Mouse (Mus musculus) forebrain, embryonic 13.5 days (tissue): ENCODE results near the gene a. TPM values are rescaled to one million over a fixed set of nuclear protein-coding genes. Genes with fewer than 3 reads are reported as not detected.
A peak's percentile ranks its signal among the peaks of the same experiment; 100 is the strongest.
"Not testable (repeated sequence)": the region's sequence is repeated elsewhere in the genome, so short reads cannot be mapped to it uniquely, and the experiment has no call there.

Source experiments
- ATAC-seq: fragments of 200-750 bp; cut with Nextera tagmentation; 2 replicates; pipeline ENCODE4 v1.8.0; 2017
- H3K27ac ChIP-seq: fragments of 300-500 bp; sonication (generic); 2 replicates; pipeline ENCODE4 v1.5.1; 2015; ENCODE audit warnings: inconsistent platforms, mild to moderate bottlenecking, moderate library complexity
- H3K27me3 ChIP-seq: fragments of 300-500 bp; sonication (generic); 2 replicates; pipeline ENCODE4 v1.6.1; 2015; ENCODE audit warnings: mild to moderate bottlenecking, inconsistent platforms
- H3K36me3 ChIP-seq: fragments of 300-500 bp; sonication (generic); 2 replicates; pipeline ENCODE4 v1.6.1; 2015; ENCODE audit warnings: mild to moderate bottlenecking, inconsistent platforms; ENCODE audit not compliant: poor library complexity, severe bottlenecking
- H3K4me1 ChIP-seq: fragments of 300-500 bp; sonication (generic); 2 replicates; pipeline ENCODE4 v1.6.1; 2015; ENCODE audit warnings: inconsistent platforms
- H3K4me2 ChIP-seq: fragments of 300-500 bp; sonication (generic); 2 replicates; pipeline ENCODE4 v1.6.1; 2015; ENCODE audit warnings: inconsistent platforms, mild to moderate bottlenecking, moderate library complexity
- H3K4me3 ChIP-seq: fragments of 300-500 bp; sonication (generic); 2 replicates; pipeline ENCODE4 v1.5.1; 2015; ENCODE audit warnings: mild to moderate bottlenecking, inconsistent platforms
- H3K9ac ChIP-seq: fragments of 300-500 bp; sonication (generic); 2 replicates; pipeline ENCODE4 v1.6.1; 2015; ENCODE audit warnings: mild to moderate bottlenecking, inconsistent platforms
- H3K9me3 ChIP-seq: fragments of 300-500 bp; sonication (generic); replicated peaks from 2 replicates; pipeline ENCODE4 v1.6.1; 2016; ENCODE audit warnings: inconsistent platforms
- WGBS: fragments of 180-500 bp; shearing (Covaris S2); methylation state at CpG from one replicate; pipeline ENCODE4 v1.1.7; 2015; 5-methylcytosine and 5-hydroxymethylcytosine counted together
- polyA plus RNA-seq: library from polyadenylated mRNA; unstranded; fragments of >200 nt; fragmentation: Nextera tagmentation; extraction: Ambion mirVana; gene quantifications from 2 replicates; pipeline ENCODE4 v1.2.1, GENCODE M21; 2015

Gene a
- polyA plus RNA-seq, 1 experiment from 2014 or later, result 0.49 TPM

- peaks cover 4% of the 10 kb centered on the region for H3K4me1 ChIP-seq
- no peak overlapping the region for H3K9ac ChIP-seq
- 61% methylated on average over 18 of the region's 18 CpGs for WGBS
- no peaks in the 10 kb centered on the region for H3K27me3 ChIP-seq
- no peak overlapping the region for H3K27ac ChIP-seq
- no peaks in the 10 kb centered on the region for H3K9me3 ChIP-seq
- H3K36me3 ChIP-seq, result no peaks in the 10 kb centered on the region
- H3K4me3 ChIP-seq, result no peak overlapping the region
- no peak for ATAC-seq
- no peak overlapping the region for H3K4me2 ChIP-seq
Measured at GRCm38 (mm10) chr2:154971919-154972692, 180.9 kb downstream of the a start.

- no peak overlapping the region for H3K9ac ChIP-seq
- no peak overlapping the region for H3K4me2 ChIP-seq
- no peak overlapping the region for H3K4me3 ChIP-seq
- H3K27ac ChIP-seq, result no peak overlapping the region
- no peak for ATAC-seq
- H3K4me1 ChIP-seq, result peaks cover 4% of the 10 kb centered on the region
- no peaks in the 10 kb centered on the region for H3K27me3 ChIP-seq
- no peaks in the 10 kb centered on the region for H3K36me3 ChIP-seq
- 83% methylated on average over 5 of the region's 5 CpGs for whole genome bisulfite sequencing
- H3K9me3 ChIP-seq, result no peaks in the 10 kb centered on the region
Measured at GRCm38 (mm10) chr2:154972981-154973380, 181.8 kb downstream of the a start.

- Histone ChIP-seq H3K9ac (no peak overlapping the region), H3K9me3 (no peaks in the 10 kb centered on the region), H3K36me3 (no peaks in the 10 kb centered on the region), H3K4me1 (no peaks in the 10 kb centered on the region), H3K4me3 (no peak overlapping the region), H3K4me2 (no peak overlapping the region), H3K27me3 (no peaks in the 10 kb centered on the region), H3K27ac (no peak overlapping the region)
- ATAC-seq, result no peak
- 70% methylated on average over 1 of the region's 1 CpGs for WGBS
Measured at GRCm38 (mm10) chr2:154986609-154987008, 195.4 kb downstream of the a start.

GRCm38 (mm10) chr2:154991411-154991810, 200.2 kb downstream of the a start:
- WGBS, result 85% methylated on average over 8 of the region's 8 CpGs
- H3K27ac ChIP-seq, result no peak overlapping the region

GRCm38 (mm10) chr2:154992083-154992482, 200.9 kb downstream of the a start:
- Histone ChIP-seq H3K4me2 (no peak overlapping the region), H3K36me3 (no peaks in the 10 kb centered on the region), H3K27ac (no peak overlapping the region), H3K9ac (no peak overlapping the region), H3K27me3 (no peaks in the 10 kb centered on the region), H3K4me3 (no peak overlapping the region), H3K9me3 (no peaks in the 10 kb centered on the region), H3K4me1 (no peaks in the 10 kb centered on the region)
- ATAC-seq, result no peak
- 88% methylated on average over 5 of the region's 5 CpGs for WGBS

More at GRCm38 (mm10) chr2:154991411-154991810, 200.2 kb downstream of the a start:
- Histone ChIP-seq H3K4me3 (no peak overlapping the region), H3K4me2 (no peak overlapping the region), H3K36me3 (no peaks in the 10 kb centered on the region), H3K27me3 (no peaks in the 10 kb centered on the region), H3K9me3 (no peaks in the 10 kb centered on the region), H3K4me1 (no peaks in the 10 kb centered on the region), H3K9ac (no peak overlapping the region)
- no peak for ATAC-seq

GRCm38 (mm10) chr2:155005491-155005890, 214.3 kb downstream of the a start:
- H3K4me1 ChIP-seq, result no peaks in the 10 kb centered on the region
- H3K27me3 ChIP-seq, result no peaks in the 10 kb centered on the region
- no peak overlapping the region for H3K4me2 ChIP-seq
- no peaks in the 10 kb centered on the region for H3K9me3 ChIP-seq
- H3K27ac ChIP-seq, result no peak overlapping the region
- no peak for ATAC-seq
- 92% methylated on average over 11 of the region's 11 CpGs for WGBS
- H3K36me3 ChIP-seq, result no peaks in the 10 kb centered on the region
- no peak overlapping the region for H3K4me3 ChIP-seq
- no peak overlapping the region for H3K9ac ChIP-seq

- Histone ChIP-seq H3K27me3 (peaks cover 9% of the 10 kb centered on the region; the same call in 1 of the 2 replicates), H3K36me3 (no peaks in the 10 kb centered on the region), H3K4me3 (no peak overlapping the region), H3K9me3 (no peaks in the 10 kb centered on the region), H3K9ac (no peak overlapping the region), H3K4me2 (no peak overlapping the region), H3K4me1 (no peaks in the 10 kb centered on the region), H3K27ac (no peak overlapping the region)
- ATAC-seq, result no peak
- WGBS, result 57% methylated on average over 3 of the region's 3 CpGs
Measured at GRCm38 (mm10) chr2:155011086-155011656, 220.0 kb downstream of the a start.

- WGBS, result 65% methylated on average over 6 of the region's 6 CpGs
- H3K4me1 ChIP-seq, result no peaks in the 10 kb centered on the region
- no peaks in the 10 kb centered on the region for H3K9me3 ChIP-seq
- H3K36me3 ChIP-seq, result no peaks in the 10 kb centered on the region
- H3K4me2 ChIP-seq, result no peak overlapping the region
- H3K4me3 ChIP-seq, result no peak overlapping the region
- ATAC-seq, result no peak
- no peak overlapping the region for H3K9ac ChIP-seq
- H3K27me3 ChIP-seq, result peaks cover 9% of the 10 kb centered on the region; the same call in 1 of the 2 replicates
- H3K27ac ChIP-seq, result no peak overlapping the region
Measured at GRCm38 (mm10) chr2:155012991-155013390, 221.8 kb downstream of the a start.

- H3K36me3 ChIP-seq, H3K27me3 ChIP-seq, H3K27ac ChIP-seq, H3K9ac ChIP-seq, H3K4me2 ChIP-seq, H3K4me1 ChIP-seq, H3K4me3 ChIP-seq, ATAC-seq, H3K9me3 ChIP-seq: not testable (repeated sequence)
- 13% methylated on average over 8 of the region's 9 CpGs for WGBS
Measured at GRCm38 (mm10) chr2:155016751-155017150, 225.5 kb downstream of the a start.

GRCm38 (mm10) chr2:155018251-155018755, 227.1 kb downstream of the a start, which contains the start of gene Gm14226:
Gene Gm14226 (plus strand): TSS chr2:155018266.
- Histone ChIP-seq H3K4me3 (peak within 1 kb of the TSS; percentile 42), H3K4me2 (peak within 1 kb of the TSS; percentile 73), H3K27ac (peak within 1 kb of the TSS; percentile 93), H3K9ac (peak within 1 kb of the TSS; percentile 75)
- H3K36me3 ChIP-seq, H3K27me3 ChIP-seq, H3K9me3 ChIP-seq, H3K4me1 ChIP-seq, ATAC-seq: not testable (repeated sequence)
- WGBS, result 1% methylated on average over 23 of the region's 26 CpGs

GRCm38 (mm10) chr2:155018762-155019641, 227.8 kb downstream of the a start:
- peak overlapping the region; percentile 75 for H3K9ac ChIP-seq
- H3K27ac ChIP-seq, result peak overlapping the region; percentile 93
- H3K4me1 ChIP-seq, result peaks cover 7% of the 10 kb centered on the region
- H3K9me3 ChIP-seq, result no peaks in the 10 kb centered on the region
- peaks cover 4% of the 10 kb centered on the region; the same call in 1 of the 2 replicates for H3K27me3 ChIP-seq
- peak overlapping the region; percentile 42 for H3K4me3 ChIP-seq
- peak overlapping the region; percentile 73 for H3K4me2 ChIP-seq
- H3K36me3 ChIP-seq, result no peaks in the 10 kb centered on the region
- peak; percentile 96 for ATAC-seq
- under 1% methylated on average over 38 of the region's 38 CpGs for WGBS

- Histone ChIP-seq H3K9ac (peak overlapping the region; percentile 75), H3K27me3 (no peaks in the 10 kb centered on the region), H3K36me3 (no peaks in the 10 kb centered on the region), H3K27ac (peak overlapping the region; percentile 93), H3K4me3 (peak overlapping the region; percentile 42), H3K4me1 (peaks cover 7% of the 10 kb centered on the region), H3K9me3 (no peaks in the 10 kb centered on the region), H3K4me2 (peak overlapping the region; percentile 73)
- peak; percentile 84 for ATAC-seq
- WGBS, result under 1% methylated on average over 22 of the region's 22 CpGs
Measured at GRCm38 (mm10) chr2:155019673-155020072, 228.5 kb downstream of the a start.
